Mouse (Mus musculus): ENCODE results near the gene Mst1r. TPM values are rescaled to one million over a fixed set of nuclear protein-coding genes. Genes with fewer than 3 reads are reported as not detected.

Mst1r gene
- polyA plus RNA-seq, 2 experiments, result 0.37 to 1.2 TPM

DNA sequence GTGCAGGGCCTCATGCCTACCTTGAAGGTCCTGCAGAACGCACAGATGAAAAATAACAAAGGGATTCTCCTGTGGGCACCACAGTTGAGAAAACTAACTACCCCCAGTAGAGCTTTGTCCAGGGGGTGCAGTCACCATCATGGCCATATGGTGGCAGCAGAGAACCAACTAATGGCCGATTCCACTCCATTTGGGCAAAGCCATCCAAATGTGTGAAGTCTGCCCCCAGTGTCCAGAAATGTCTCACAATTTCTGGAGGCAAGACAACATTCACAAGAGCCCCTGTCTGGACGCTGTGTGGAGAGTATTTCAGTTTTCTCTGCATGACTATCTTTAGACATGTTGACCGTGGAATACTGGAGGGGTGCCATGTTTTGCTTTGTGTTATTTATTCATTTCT lies 1.9 kb upstream of the Mst1r start:
- no peak overlapping the region for H3K4me2 ChIP-seq (ENCODE audit: low read depth)
- under 1% methylated on average over 4 of the region's 4 CpGs for WGBS (ENCODE audit: insufficient replicate concordance)
- H3K27ac ChIP-seq, result no peak overlapping the region
- peaks cover 7 to 12% of the 10 kb centered on the region in 2 experiments for H3K4me1 ChIP-seq (replicated peaks; ENCODE audit: control insufficient read depth in 2 of 2, insufficient read depth in 2 of 2, low read length in 1 of 2)
- no peaks in the 10 kb centered on the region for H3K9me3 ChIP-seq (ENCODE audit: control insufficient read depth, low read length)
- peaks cover 3% of the 10 kb centered on the region for H3K27me3 ChIP-seq (ENCODE audit: control insufficient read depth, insufficient read depth, low read length)
- H3K4me3 ChIP-seq (ENCODE audit: insufficient read depth in 1 of 2, low read depth in 2 of 2, low read length in 2 of 2), result no peak overlapping the region
- ATAC-seq (ENCODE audit: insufficient read depth) (peak; percentile 41; the same call in 1 of the 2 replicates), DNase-seq (ENCODE audit: low read depth in 3 of 3, low spot score in 3 of 3) (peak; percentile 71 to 78 (median 78))
- no peak overlapping the region for H3K9ac ChIP-seq (replicated peaks)
- H3K36me3 ChIP-seq (replicated peaks; ENCODE audit: control insufficient read depth, insufficient read depth, low read depth), result no peaks in the 10 kb centered on the region
- TF ChIP-seq EP300 (IDR thresholded peaks at IDR 0.05; ENCODE audit: low read depth) (no peak), CTCF (IDR thresholded peaks at IDR 0.05; ENCODE audit: low read depth) (peak; percentile 97)

GRCm38 (mm10) chr9:107906967-107907800 lies 511 bp downstream of the Mst1r start:
- peaks cover 7 to 12% of the 10 kb centered on the region in 2 experiments for H3K4me1 ChIP-seq (replicated peaks; ENCODE audit: control insufficient read depth in 2 of 2, insufficient read depth in 2 of 2, low read length in 1 of 2)
- DNase-seq (ENCODE audit: low read depth in 3 of 3, low spot score in 3 of 3) (no peak), ATAC-seq (ENCODE audit: insufficient read depth) (no peak)
- peak overlapping the region; percentile 58 for H3K4me2 ChIP-seq (ENCODE audit: low read depth)
- no peaks in the 10 kb centered on the region for H3K9me3 ChIP-seq (ENCODE audit: control insufficient read depth, low read length)
- H3K36me3 ChIP-seq (replicated peaks; ENCODE audit: control insufficient read depth, insufficient read depth, low read depth), result no peaks in the 10 kb centered on the region
- no peak overlapping the region for H3K9ac ChIP-seq (replicated peaks)
- no peaks in the 10 kb centered on the region for H3K27me3 ChIP-seq (ENCODE audit: control insufficient read depth, insufficient read depth, low read length)
- WGBS (ENCODE audit: insufficient replicate concordance), result 57% methylated on average over 31 of the region's 31 CpGs
- peak overlapping the region; percentile 30 to 35 for H3K4me3 ChIP-seq (ENCODE audit: insufficient read depth in 1 of 2, low read depth in 2 of 2, low read length in 2 of 2)
- no peak overlapping the region for H3K27ac ChIP-seq
- no peak for TF ChIP-seq CTCF (IDR thresholded peaks at IDR 0.05; ENCODE audit: low read depth)
- TF ChIP-seq EP300 (IDR thresholded peaks at IDR 0.05; ENCODE audit: low read depth), result no peak

GRCm38 (mm10) chr9:107907801-107908120 lies 1.1 kb downstream of the Mst1r start:
- 72% methylated on average over 14 of the region's 14 CpGs for WGBS (ENCODE audit: insufficient replicate concordance)
- Histone ChIP-seq H3K9me3 (ENCODE audit: control insufficient read depth, low read length) (no peaks in the 10 kb centered on the region), H3K36me3 (replicated peaks; ENCODE audit: control insufficient read depth, insufficient read depth, low read depth) (no peaks in the 10 kb centered on the region), H3K9ac (replicated peaks) (no peak overlapping the region), H3K4me3 (ENCODE audit: insufficient read depth in 1 of 2, low read depth in 2 of 2, low read length in 2 of 2) (no peak overlapping the region), H3K27ac (no peak overlapping the region), H3K27me3 (ENCODE audit: control insufficient read depth, insufficient read depth, low read length) (no peaks in the 10 kb centered on the region), H3K4me1 (replicated peaks; ENCODE audit: control insufficient read depth in 2 of 2, insufficient read depth in 2 of 2, low read length in 1 of 2) (peaks cover 7 to 12% of the 10 kb centered on the region in 2 experiments), H3K4me2 (ENCODE audit: low read depth) (no peak overlapping the region)
- no peak for TF ChIP-seq EP300 (IDR thresholded peaks at IDR 0.05; ENCODE audit: low read depth)
- no peak for DNase-seq (ENCODE audit: low read depth in 3 of 3, low spot score in 3 of 3)
- no peak for ATAC-seq (ENCODE audit: insufficient read depth)

GRCm38 (mm10) chr9:107908410-107909158 lies 1.9 kb downstream of the Mst1r start:
- no peak overlapping the region for H3K9ac ChIP-seq (replicated peaks)
- no peak overlapping the region for H3K4me3 ChIP-seq (ENCODE audit: insufficient read depth in 1 of 2, low read depth in 2 of 2, low read length in 2 of 2)
- H3K9me3 ChIP-seq (ENCODE audit: control insufficient read depth, low read length), result no peaks in the 10 kb centered on the region
- H3K27ac ChIP-seq, result no peak overlapping the region
- 35% methylated on average over 18 of the region's 18 CpGs for WGBS (ENCODE audit: insufficient replicate concordance)
- no peak for DNase-seq (ENCODE audit: low read depth in 3 of 3, low spot score in 3 of 3)
- peaks cover 7 to 12% of the 10 kb centered on the region in 2 experiments for H3K4me1 ChIP-seq (replicated peaks; ENCODE audit: control insufficient read depth in 2 of 2, insufficient read depth in 2 of 2, low read length in 1 of 2)
- no peak for ATAC-seq (ENCODE audit: insufficient read depth)
- H3K27me3 ChIP-seq (ENCODE audit: control insufficient read depth, insufficient read depth, low read length), result no peaks in the 10 kb centered on the region
- peak overlapping the region; percentile 8 for H3K4me2 ChIP-seq (ENCODE audit: low read depth)
- TF ChIP-seq CTCF (IDR thresholded peaks at IDR 0.05; ENCODE audit: low read depth) (no peak), EP300 (IDR thresholded peaks at IDR 0.05; ENCODE audit: low read depth) (no peak)
- H3K36me3 ChIP-seq (replicated peaks; ENCODE audit: control insufficient read depth, insufficient read depth, low read depth), result no peaks in the 10 kb centered on the region
